Mouse (Mus musculus) stomach, embryonic 14.5 days (tissue): ENCODE measurements at regions not wholly inside any gene's neighbourhood (a gene's known extent, or its start where the extent isn't known, plus 50 kb on each side); places are given as distances from the start of the nearest gene placed in this dataset.

Source experiments
- ATAC-seq: fragments of 200-750 bp; cut with Nextera tagmentation; 2 replicates; pipeline ENCODE4 v1.8.0; 2017; ENCODE audit warnings: low read depth, moderate TSS enrichment; ENCODE audit not compliant: insufficient number of reproducible peaks, insufficient read depth, low FRiP score
- H3K27ac ChIP-seq: fragments of 300-500 bp; sonication (generic); 2 replicates; pipeline ENCODE4 v1.5.1; 2014; ENCODE audit warnings: mild to moderate bottlenecking, low read length, moderate library complexity, mixed read lengths
- H3K27me3 ChIP-seq: fragments of 300-500 bp; sonication (generic); 2 replicates; pipeline ENCODE4 v1.6.1; 2014; ENCODE audit warnings: low read length, control low read depth, mixed read lengths; ENCODE audit not compliant: control insufficient read depth, insufficient read depth
- H3K36me3 ChIP-seq: fragments of 300-500 bp; sonication (generic); 2 replicates; pipeline ENCODE4 v1.6.1; 2014; ENCODE audit warnings: mild to moderate bottlenecking, control low read depth, low read length, moderate library complexity, mixed read lengths; ENCODE audit not compliant: control insufficient read depth, insufficient read depth
- H3K4me1 ChIP-seq: fragments of 300-500 bp; sonication (generic); 2 replicates; pipeline ENCODE4 v1.6.1; 2014; ENCODE audit warnings: low read length, control low read depth, mixed read lengths; ENCODE audit not compliant: control insufficient read depth, insufficient read depth
- H3K4me2 ChIP-seq: fragments of 300-500 bp; sonication (generic); replicated peaks from 2 replicates; pipeline ENCODE4 v1.6.1; 2014; ENCODE audit warnings: low read depth, low read length, control low read depth
- H3K4me3 ChIP-seq: fragments of 300-500 bp; sonication (generic); 2 replicates; pipeline ENCODE4 v1.5.1; 2014; ENCODE audit warnings: low read depth, low read length, control low read depth
- H3K9ac ChIP-seq: fragments of 300-500 bp; sonication (generic); replicated peaks from 2 replicates; pipeline ENCODE4 v1.6.1; 2014; ENCODE audit warnings: low read depth, mild to moderate bottlenecking, control low read depth, low read length, moderate library complexity, mixed read lengths
- H3K9me3 ChIP-seq: fragments of 300-500 bp; sonication (generic); 2 replicates; pipeline ENCODE4 v1.6.1; 2016; ENCODE audit warnings: low read depth, low read length, control low read depth; ENCODE audit not compliant: control insufficient read depth
- WGBS: fragments of 180-500 bp; shearing (Covaris S2); extraction: QIAGEN DNeasy Blood & Tissue Kit; methylation state at CpG from one replicate; pipeline ENCODE4 v1.1.7; 2014; 5-methylcytosine and 5-hydroxymethylcytosine counted together

DNA sequence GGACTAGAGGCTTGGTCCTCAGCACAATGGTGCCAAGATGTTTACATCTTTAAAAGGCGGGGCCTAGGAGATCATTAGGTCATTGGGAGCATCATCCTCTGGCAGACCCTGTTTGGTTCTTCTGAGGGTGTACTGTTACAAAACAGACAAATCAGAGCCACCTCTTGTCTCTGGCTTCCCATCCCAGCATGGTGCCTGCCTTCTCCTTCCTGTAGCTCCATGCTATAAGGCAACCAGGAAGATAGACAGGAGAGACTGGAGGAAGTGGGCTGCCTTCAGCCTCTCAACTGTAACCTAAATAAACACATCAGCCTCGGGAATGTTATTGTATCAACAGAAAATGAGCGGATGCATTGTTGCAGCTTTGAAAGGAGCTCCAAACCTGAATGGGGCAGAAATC is 529.8 kb upstream of the Gm765 start:
- H3K4me1 ChIP-seq = peaks cover 5% of the 10 kb centered on the region
- no peaks in the 10 kb centered on the region for H3K9me3 ChIP-seq
- no peak overlapping the region for H3K27ac ChIP-seq
- ATAC-seq = no peak
- H3K4me2 ChIP-seq = no peak overlapping the region
- no peaks in the 10 kb centered on the region for H3K27me3 ChIP-seq
- no peak overlapping the region for H3K9ac ChIP-seq
- 36% methylated on average over 3 of the region's 3 CpGs for WGBS
- no peak overlapping the region for H3K4me3 ChIP-seq
- H3K36me3 ChIP-seq = no peaks in the 10 kb centered on the region

DNA sequence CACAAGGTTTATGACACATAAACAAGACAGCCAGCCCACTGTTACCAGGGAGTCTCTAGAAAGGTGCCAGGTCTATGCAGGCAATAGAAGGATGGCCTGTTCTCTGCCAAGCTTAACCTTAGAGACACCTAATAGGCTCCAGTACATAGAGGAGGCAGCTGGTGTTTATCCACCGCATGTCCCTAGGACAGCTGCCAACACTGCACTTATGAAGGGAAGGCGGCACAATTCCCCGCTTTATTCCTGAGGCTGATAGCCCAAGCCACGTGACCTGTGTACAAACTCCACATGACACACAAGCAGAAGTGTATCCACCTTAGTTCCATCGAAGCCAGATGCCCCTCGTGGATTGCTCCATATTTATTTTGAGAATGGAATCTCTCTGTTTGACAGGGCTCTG is 527.2 kb upstream of the Gm765 start:
- no peak overlapping the region for H3K27ac ChIP-seq
- H3K36me3 ChIP-seq = no peaks in the 10 kb centered on the region
- peaks cover 5% of the 10 kb centered on the region for H3K4me1 ChIP-seq
- WGBS = 71% methylated on average over 6 of the region's 6 CpGs
- H3K27me3 ChIP-seq = no peaks in the 10 kb centered on the region
- no peaks in the 10 kb centered on the region for H3K9me3 ChIP-seq
- ATAC-seq = no peak
- no peak overlapping the region for H3K4me2 ChIP-seq
- no peak overlapping the region for H3K4me3 ChIP-seq
- H3K9ac ChIP-seq = no peak overlapping the region

DNA sequence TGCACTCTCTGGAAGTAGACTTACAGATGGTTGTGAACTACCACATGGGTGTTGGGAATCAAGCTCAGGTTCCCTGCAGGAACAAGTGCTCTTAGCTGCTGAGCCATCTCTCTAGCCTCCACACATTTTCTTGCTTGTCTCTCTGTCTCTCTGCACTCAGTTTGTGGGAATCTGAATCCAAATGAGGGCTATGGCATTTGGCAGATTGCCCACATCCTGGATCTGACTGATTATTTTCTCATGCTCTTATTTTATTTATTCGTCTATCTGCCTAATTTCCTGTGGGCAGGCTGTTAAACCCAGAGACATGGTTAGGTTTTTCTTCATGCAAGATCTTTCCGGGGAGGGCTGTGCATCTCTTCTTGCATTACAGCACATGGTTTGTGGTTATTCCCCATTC is 521.8 kb upstream of the Gm765 start:
- no peaks in the 10 kb centered on the region for H3K9me3 ChIP-seq
- no peaks in the 10 kb centered on the region for H3K4me1 ChIP-seq
- H3K9ac ChIP-seq = no peak overlapping the region
- H3K27ac ChIP-seq = no peak overlapping the region
- H3K4me2 ChIP-seq = no peak overlapping the region
- ATAC-seq = no peak
- WGBS = 53% methylated on average over 2 of the region's 2 CpGs
- no peaks in the 10 kb centered on the region for H3K36me3 ChIP-seq
- H3K27me3 ChIP-seq = no peaks in the 10 kb centered on the region
- H3K4me3 ChIP-seq = no peak overlapping the region

DNA sequence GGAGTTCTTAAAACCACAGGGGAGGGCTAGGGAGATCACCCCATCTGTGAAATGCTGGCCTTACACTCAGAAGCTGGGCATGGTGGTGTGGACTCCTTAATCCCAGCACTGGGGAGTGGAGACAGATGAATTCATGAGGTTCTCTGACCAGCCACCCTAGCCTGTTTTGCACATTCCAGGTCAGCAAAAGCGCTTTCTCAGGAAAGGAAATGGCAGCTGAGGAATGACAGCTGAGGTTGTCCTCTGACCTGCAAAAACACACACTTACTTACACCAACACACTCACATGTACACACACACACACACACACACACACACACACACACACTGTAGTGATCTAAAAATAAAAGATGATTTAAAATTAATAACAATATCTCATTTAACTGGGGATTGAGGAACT is 513.4 kb upstream of the Gm765 start:
- WGBS = 75% methylated on average over 1 of the region's 1 CpGs
- Histone ChIP-seq H3K4me1 (no peaks in the 10 kb centered on the region), H3K4me2 (no peak overlapping the region), H3K27me3 (no peaks in the 10 kb centered on the region), H3K4me3 (no peak overlapping the region), H3K9ac (no peak overlapping the region), H3K36me3 (no peaks in the 10 kb centered on the region), H3K9me3 (no peaks in the 10 kb centered on the region), H3K27ac (no peak overlapping the region)
- no peak for ATAC-seq

DNA sequence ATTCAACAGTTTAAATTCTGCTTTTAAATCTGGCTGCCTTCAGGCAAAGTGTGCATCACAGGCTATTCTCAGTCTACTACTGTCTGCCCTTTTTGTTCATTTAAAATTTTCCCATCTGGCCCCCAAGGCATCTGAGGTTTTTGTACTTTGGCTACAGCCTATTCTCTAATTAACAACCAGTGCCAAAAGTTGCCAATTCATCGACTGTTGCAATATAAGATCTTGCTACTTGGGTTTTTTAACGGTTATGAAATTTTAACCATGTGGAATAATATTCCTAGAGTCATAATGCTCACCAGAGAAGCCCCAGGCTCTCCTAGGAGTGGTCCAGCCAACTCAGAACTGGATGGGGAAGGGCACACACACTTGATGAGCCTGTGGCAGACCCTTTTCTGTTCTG is 508.4 kb upstream of the Gm765 start:
- no peak overlapping the region for H3K9ac ChIP-seq
- WGBS = 89% methylated on average over 2 of the region's 2 CpGs
- 0 out of 2 replicates have a peak, but pooled peaks cover 3% of the 10 kb centered on the region for H3K4me1 ChIP-seq
- no peak overlapping the region for H3K4me2 ChIP-seq
- H3K36me3 ChIP-seq = no peaks in the 10 kb centered on the region
- no peaks in the 10 kb centered on the region for H3K9me3 ChIP-seq
- no peak overlapping the region for H3K4me3 ChIP-seq
- H3K27ac ChIP-seq = no peak overlapping the region
- ATAC-seq = no peak
- H3K27me3 ChIP-seq = no peaks in the 10 kb centered on the region

DNA sequence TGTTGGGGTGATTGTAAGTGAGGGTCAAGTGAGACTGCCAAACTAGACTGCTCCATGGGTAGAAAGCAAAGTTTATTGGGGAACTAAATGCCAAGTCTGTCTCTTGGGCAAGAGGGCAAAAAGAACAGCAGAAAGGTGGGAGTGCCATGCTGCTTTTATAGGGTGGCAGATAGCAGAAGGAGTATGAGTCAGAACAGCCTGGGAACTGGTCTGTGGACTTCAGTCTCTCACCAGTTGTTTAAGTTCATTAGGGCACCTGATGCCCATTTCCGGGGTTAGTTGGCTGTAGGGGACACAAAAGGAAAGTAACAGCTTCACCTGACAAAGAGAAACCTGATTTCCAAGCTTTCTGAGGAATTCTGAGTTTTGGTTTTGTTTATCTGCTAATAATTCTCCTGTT is 506.3 kb upstream of the Gm765 start:
- Histone ChIP-seq H3K9ac (no peak overlapping the region), H3K36me3 (no peaks in the 10 kb centered on the region), H3K27ac (no peak overlapping the region), H3K4me2 (no peak overlapping the region), H3K27me3 (no peaks in the 10 kb centered on the region), H3K4me3 (no peak overlapping the region), H3K4me1 (0 out of 2 replicates have a peak, but pooled peaks cover 3% of the 10 kb centered on the region), H3K9me3 (no peaks in the 10 kb centered on the region)
- ATAC-seq = no peak
- 75% methylated on average over 1 of the region's 1 CpGs for WGBS

DNA sequence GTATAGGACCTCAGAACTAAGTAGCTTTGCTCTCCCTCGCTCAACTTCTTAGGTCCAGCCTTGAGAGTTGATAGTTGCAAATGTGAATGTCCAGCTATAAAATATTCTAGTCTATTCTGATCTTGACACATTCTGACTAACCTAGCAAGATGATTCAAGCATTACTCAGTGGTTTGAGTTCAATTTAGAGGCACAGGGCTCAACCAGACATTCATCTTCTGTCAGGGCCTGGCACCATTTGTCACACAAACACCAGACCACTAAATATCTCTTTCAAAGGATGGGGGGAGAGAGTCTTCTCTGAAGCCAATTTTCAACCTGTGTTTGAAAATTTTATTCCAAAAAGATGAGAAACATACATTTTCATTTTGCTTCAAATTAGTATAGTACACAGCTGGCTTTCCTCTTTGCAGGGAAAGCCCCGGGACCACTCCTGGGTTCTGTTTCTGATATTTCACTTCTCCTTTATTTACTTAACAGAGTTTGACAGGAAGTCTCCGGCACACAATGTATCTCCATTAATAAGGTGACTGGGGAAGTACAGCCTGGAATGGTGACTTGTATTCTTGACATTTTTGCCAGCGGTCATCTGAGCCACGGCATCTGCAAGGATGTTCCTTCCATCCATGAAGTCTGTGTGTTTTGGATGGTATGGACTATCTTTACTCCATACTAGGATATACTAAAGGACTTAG is 503.6 kb upstream of the Gm765 start:
- Histone ChIP-seq H3K9ac (no peak overlapping the region), H3K4me2 (no peak overlapping the region), H3K4me3 (no peak overlapping the region), H3K27ac (peak overlapping the region; percentile 48; the same call in 1 of the 2 replicates), H3K36me3 (no peaks in the 10 kb centered on the region), H3K9me3 (no peaks in the 10 kb centered on the region), H3K27me3 (no peaks in the 10 kb centered on the region), H3K4me1 (0 out of 2 replicates have a peak, but pooled peaks cover 3% of the 10 kb centered on the region)
- 32% methylated on average over 5 of the region's 5 CpGs for WGBS
- no peak for ATAC-seq

DNA sequence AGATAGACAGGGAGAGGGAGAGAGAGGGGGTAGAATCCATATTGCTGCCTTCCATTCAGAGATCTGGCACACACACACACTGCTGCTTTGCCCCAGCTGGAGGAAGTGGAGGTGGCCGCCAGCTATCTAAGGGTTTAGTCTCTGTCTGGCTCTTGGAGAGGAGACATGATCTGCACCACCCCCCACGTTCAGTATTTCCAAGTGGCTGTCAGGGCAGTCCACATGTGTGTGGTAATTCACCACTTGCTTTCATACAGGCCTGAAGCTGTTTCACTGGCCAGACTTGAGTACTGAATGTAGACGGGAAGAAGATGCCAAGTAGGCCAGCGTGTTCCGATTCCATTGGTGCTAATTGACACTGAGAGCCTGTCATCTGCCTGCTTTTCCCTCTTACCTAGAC is 501.0 kb upstream of the Gm765 start:
- no peak for ATAC-seq
- H3K27ac ChIP-seq = no peak overlapping the region
- H3K36me3 ChIP-seq = no peaks in the 10 kb centered on the region
- H3K4me1 ChIP-seq = 0 out of 2 replicates have a peak, but pooled peaks cover 3% of the 10 kb centered on the region
- H3K27me3 ChIP-seq = no peaks in the 10 kb centered on the region
- WGBS = 62% methylated on average over 5 of the region's 5 CpGs
- H3K4me3 ChIP-seq = no peak overlapping the region
- no peak overlapping the region for H3K9ac ChIP-seq
- no peak overlapping the region for H3K4me2 ChIP-seq
- H3K9me3 ChIP-seq = no peaks in the 10 kb centered on the region

DNA sequence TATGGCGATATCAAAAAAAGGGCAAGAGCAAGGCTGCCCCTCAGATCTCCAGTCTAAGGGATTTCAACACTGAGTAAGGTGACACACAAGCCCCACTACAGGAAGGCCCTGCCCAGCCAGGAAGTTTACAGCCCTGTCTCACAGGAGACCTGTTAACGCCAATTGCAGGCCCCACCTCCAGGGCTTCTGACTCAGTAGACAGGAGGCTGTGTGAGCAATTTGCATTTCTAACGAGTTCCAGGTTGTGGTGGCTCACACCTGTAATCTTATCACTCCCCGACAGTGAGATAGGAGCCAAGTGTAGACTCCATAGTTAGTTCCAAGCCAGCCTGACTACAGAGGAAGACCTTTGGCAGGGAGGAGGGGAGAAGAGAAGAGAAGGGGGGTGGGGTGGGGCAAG is 500.4 kb upstream of the Gm765 start:
- no peaks in the 10 kb centered on the region for H3K36me3 ChIP-seq
- H3K4me3 ChIP-seq = no peak overlapping the region
- H3K27ac ChIP-seq = no peak overlapping the region
- H3K9me3 ChIP-seq = no peaks in the 10 kb centered on the region
- 0 out of 2 replicates have a peak, but pooled peaks cover 3% of the 10 kb centered on the region for H3K4me1 ChIP-seq
- H3K9ac ChIP-seq = no peak overlapping the region
- ATAC-seq = peak; percentile 86
- no peaks in the 10 kb centered on the region for H3K27me3 ChIP-seq
- 48% methylated on average over 4 of the region's 4 CpGs for WGBS
- no peak overlapping the region for H3K4me2 ChIP-seq
